In genomic region chr6:113377496-113378385, GRCm38 (mm10) we compare ENCODE assay signal across 8 mouse cellular contexts. TPM values are rescaled to one million over a fixed set of nuclear protein-coding genes. Genes with fewer than 3 reads are reported as not detected.
DNase-seq lines count a peak whose midpoint lies in the region; ATAC-seq lines count a peak whose summit lies in the region.

Tada3 (minus strand) TSS chr6:113377883.
Arpc4 (plus strand) TSS chr6:113378115.

- peak; percentile 85 for ATAC-seq in inflammation-experienced regulatory T-cells, adult 6 months
- ATAC-seq in megakaryocyte-erythroid progenitor cell, adult 5-6 weeks (replicated peaks; ENCODE audit: low FRiP score, low TSS enrichment, poor library complexity, severe bottlenecking): peak; percentile 82

- DNase-seq in adrenal gland, adult (ENCODE audit: inconsistent age in 2 of 2, low spot score in 1 of 2): peak; percentile 93 to 98
- peak; percentile 96 for DNase-seq in embryo, embryonic 10.5 days (ENCODE audit: low spot score)
- DNase-seq in gastrocnemius, postnatal 14 days: peak; percentile 92
- DNase-seq in left cerebral cortex, postnatal 10 days (ENCODE audit: extremely low spot score in 1 of 2, low spot score in 2 of 2): peak; percentile 88 to 95
- DNase-seq in right cerebral cortex, postnatal 25 days: peak; percentile 90
- peak; percentile 87 to 92 for DNase-seq in urinary bladder, postnatal 4 days (ENCODE audit: low spot score in 2 of 2)

- intact Hi-C loops in gastrocnemius, postnatal 14 days (cut with DNase I; ENCODE audit: low total_unique reads): no loop called here
- intact Hi-C loops in left cerebral cortex, postnatal 10 days (cut with DNase I): no loop called here

RNA-seq across cellular contexts. Expression of gene Tada3, which starts in this region (rescaled TPM):
- 10 to 100 TPM; 14.4 to 15.8 TPM for total RNA-seq in gastrocnemius, postnatal 14 days (2021)
- polyA plus RNA-seq in inflammation-experienced regulatory T-cells, adult 6 months (2017; shearing (Covaris generic)): 10 to 100 TPM; 27.5 to 44.5 (median 43.3) TPM
- 10 to 100 TPM; 50.5 to 52.5 TPM for total RNA-seq in left cerebral cortex, postnatal 10 days (2021)
- 23.5 and 40.8 TPM in 2 replicates for total RNA-seq in megakaryocyte-erythroid progenitor cell, adult 5-6 weeks (2014; fragmentation: Nextera tagmentation)
- 19.8 and 20.3 TPM in 2 replicates for total RNA-seq in megakaryocyte-erythroid progenitor cell, adult 5-6 weeks (2017)

RNA-seq across cellular contexts. Expression of gene Arpc4, which starts in this region (rescaled TPM):
- total RNA-seq in gastrocnemius, postnatal 14 days (2021): 10 to 100 TPM; 66.6 to 66.9 TPM
- 100 to 1,000 TPM; 516 to 980 (median 581) TPM for polyA plus RNA-seq in inflammation-experienced regulatory T-cells, adult 6 months (2017; shearing (Covaris generic))
- total RNA-seq in left cerebral cortex, postnatal 10 days (2021): 100 to 1,000 TPM; 318 to 324 TPM
- total RNA-seq in megakaryocyte-erythroid progenitor cell, adult 5-6 weeks (2014; fragmentation: Nextera tagmentation): 128 and 162 TPM in 2 replicates
- total RNA-seq in megakaryocyte-erythroid progenitor cell, adult 5-6 weeks (2017): 137 and 152 TPM in 2 replicates

Comparison
In these comparisons a context has a peak if more than half of its experiments do, and no peak if none do; other contexts are left out.
1. Peak in every context shown above with its lines: DNase-seq and ATAC-seq.